Mouse (Mus musculus): ENCODE results near the gene Smpdl3b. TPM values are rescaled to one million over a fixed set of nuclear protein-coding genes. Genes with fewer than 3 reads are reported as not detected.

Gene Smpdl3b
- total and polyA plus RNA-seq, 3 experiments = 0.28 to 0.69 TPM; not detected in 1

DNA sequence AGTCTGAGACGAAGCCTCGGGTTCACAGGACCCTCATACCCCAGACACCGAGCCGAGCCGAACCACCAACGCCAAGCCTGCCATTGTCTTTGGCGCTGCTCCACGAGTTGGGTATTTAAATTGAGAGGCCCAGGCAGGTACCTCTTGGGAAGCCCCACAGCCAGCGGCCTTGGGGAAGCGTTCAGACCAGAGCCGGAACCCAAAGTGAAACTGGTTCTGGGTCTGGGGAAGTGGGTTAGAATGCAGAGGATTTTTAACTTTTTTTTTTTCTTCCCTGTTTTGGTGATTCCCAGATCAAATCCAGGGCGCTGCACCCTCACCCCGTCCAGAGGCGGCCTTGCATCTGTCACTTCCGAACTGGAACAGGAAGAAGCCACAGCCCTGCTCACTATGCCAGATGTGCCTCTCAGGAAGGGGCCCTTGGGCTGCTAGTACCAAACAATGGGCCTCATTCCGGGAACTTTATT lies 45.2 kb upstream of the Smpdl3b start (continued):
- TF ChIP-seq ETS1 (IDR thresholded peaks at IDR 0.05; ENCODE audit: low read depth, low read length) (no peak), MAFK (IDR thresholded peaks at IDR 0.05; ENCODE audit: borderline replicate concordance, low read depth, low read length) (no peak), USF2 (IDR thresholded peaks at IDR 0.05; ENCODE audit: borderline replicate concordance in 1 of 2, insufficient read depth in 1 of 2, low read depth in 1 of 2, low read length in 2 of 2) (no peak), TCF12 (IDR thresholded peaks at IDR 0.05; ENCODE audit: low read depth, low read length) (no peak; the same call in 1 of the 2 replicates), CHD2 (IDR thresholded peaks at IDR 0.05; ENCODE audit: low read length) (no peak), KAT2A (conservative IDR thresholded peaks at IDR 0.05; ENCODE audit: low read depth, low read length) (no peak; the same call in 1 of the 2 replicates), NELFE (IDR thresholded peaks at IDR 0.05; ENCODE audit: low read depth, low read length) (peak; percentile 57), JUND (IDR thresholded peaks at IDR 0.05; ENCODE audit: low read depth, low read length) (no peak), TBP (IDR thresholded peaks at IDR 0.05; ENCODE audit: low read depth, low read length) (no peak), POLR2A (IDR thresholded peaks at IDR 0.05; ENCODE audit: control insufficient read depth in 1 of 2, insufficient read depth in 1 of 2, low read depth in 1 of 2, low read length in 2 of 2, poor library complexity in 1 of 2) (peak in 1 of 2 experiments; percentile 45; a peak in 1 of 4 replicates), MXI1 (IDR thresholded peaks at IDR 0.05; ENCODE audit: low read depth, low read length) (peak; percentile 73), NRF1 (IDR thresholded peaks at IDR 0.05; ENCODE audit: insufficient read depth, low read depth, low read length, poor library complexity, severe bottlenecking) (no peak), USF1 (IDR thresholded peaks at IDR 0.05; ENCODE audit: low read depth, low read length) (no peak), GATA1 (IDR thresholded peaks at IDR 0.05; ENCODE audit: low read depth, low read length) (no peak), ZMIZ1 (IDR thresholded peaks at IDR 0.05; ENCODE audit: low read depth, low read length) (no peak), MAX (IDR thresholded peaks at IDR 0.05; ENCODE audit: low read length) (no peak), E2F4 (IDR thresholded peaks at IDR 0.05; ENCODE audit: borderline replicate concordance, low read depth, low read length) (no peak), RCOR1 (IDR thresholded peaks at IDR 0.05; ENCODE audit: low read depth, low read length) (0 out of 2 replicates have a peak, but pooled peaks have one; percentile 5), HCFC1 (IDR thresholded peaks at IDR 0.05; ENCODE audit: low read depth, low read length) (peak; percentile 38), RAD21 (IDR thresholded peaks at IDR 0.05; ENCODE audit: low read depth, low read length) (no peak), MEF2A (IDR thresholded peaks at IDR 0.05; ENCODE audit: extremely low read depth, insufficient replicate concordance, low read depth, low read length, poor library complexity, severe bottlenecking) (no peak)

DNA sequence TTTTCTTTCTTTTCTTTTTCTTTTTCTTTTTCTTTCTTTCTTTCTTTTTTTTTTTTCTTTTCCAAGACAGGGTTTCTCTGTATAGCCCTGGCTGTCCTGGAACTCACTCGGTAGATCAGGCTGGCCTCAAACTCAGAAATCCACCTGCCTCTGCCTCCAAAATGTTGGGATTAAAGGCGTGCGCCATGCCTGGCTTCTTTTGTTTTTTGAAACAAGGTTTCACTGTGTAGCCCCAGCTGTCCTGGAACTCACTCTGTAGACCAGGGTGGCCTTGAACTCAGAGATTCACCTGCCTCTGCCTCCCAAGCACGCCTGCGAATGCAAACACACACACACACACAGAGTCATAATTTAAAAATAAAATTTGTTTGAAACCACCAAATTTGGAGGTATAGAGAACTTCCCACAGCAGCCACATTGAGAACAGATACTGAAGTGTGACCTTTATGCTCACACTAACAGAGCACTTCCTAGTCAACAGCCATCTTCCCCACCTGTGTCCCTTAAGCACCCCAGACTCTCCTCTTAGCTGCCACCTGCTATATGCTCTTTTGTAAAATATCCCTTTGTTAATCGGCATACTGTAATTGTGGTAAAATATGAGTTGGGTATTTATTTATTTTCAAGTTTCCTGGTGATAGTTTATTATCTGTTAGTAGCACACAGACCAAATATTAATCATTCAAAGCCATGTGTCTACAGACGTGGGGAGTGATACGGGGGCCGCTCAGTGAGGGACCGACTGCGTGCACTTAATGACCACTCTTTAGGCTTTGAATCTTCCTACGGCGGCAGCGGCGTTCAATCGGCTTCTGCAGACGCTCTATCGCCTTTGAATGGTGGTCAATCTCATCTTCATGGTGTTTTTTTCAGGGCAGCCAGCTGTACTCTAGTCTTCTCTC lies 44.4 kb upstream of the Smpdl3b start:
- Histone ChIP-seq H3K27me3 (ENCODE audit: control insufficient read depth in 1 of 2, insufficient read depth in 2 of 2, low read length in 2 of 2) (no peaks in the 10 kb centered on the region), H3K4me3 (ENCODE audit: control insufficient read depth in 1 of 2, insufficient read depth in 1 of 2, low read depth in 2 of 2, low read length in 2 of 2) (peak overlapping the region; percentile 67), H3K27ac (ENCODE audit: control insufficient read depth, low read depth, low read length) (peak overlapping the region; percentile 87), H3K9me3 (replicated peaks; ENCODE audit: insufficient read depth, low read length) (no peaks in the 10 kb centered on the region), H3K9ac (ENCODE audit: control insufficient read depth, low read depth, low read length, poor library complexity, severe bottlenecking) (peak overlapping the region; percentile 78), H3K79me2 (ENCODE audit: control insufficient read depth, insufficient read depth, low read length, poor library complexity) (no peaks in the 10 kb centered on the region; the same call in 1 of the 2 replicates), H3K36me3 (ENCODE audit: control insufficient read depth in 1 of 2, insufficient read depth in 2 of 2, low read length in 2 of 2) (peaks cover 0 to 26% of the 10 kb centered on the region in 2 experiments; a peak in 2 of 4 replicates), H3K4me1 (ENCODE audit: control insufficient read depth in 1 of 2, insufficient read depth in 2 of 2, low read length in 2 of 2) (peaks cover 13 to 36% of the 10 kb centered on the region in 2 experiments)
- DNase-seq (ENCODE audit: low read depth, low spot score) = peak; percentile 75
- TF ChIP-seq GATA1 (IDR thresholded peaks at IDR 0.05; ENCODE audit: low read depth, low read length) (peak; percentile 70), TCF12 (IDR thresholded peaks at IDR 0.05; ENCODE audit: low read depth, low read length) (peak; percentile 87), ZMIZ1 (IDR thresholded peaks at IDR 0.05; ENCODE audit: low read depth, low read length) (no peak), HCFC1 (IDR thresholded peaks at IDR 0.05; ENCODE audit: low read depth, low read length) (no peak), MAX (IDR thresholded peaks at IDR 0.05; ENCODE audit: low read length) (0 out of 2 replicates have a peak, but pooled peaks have one; percentile 45), MAZ (IDR thresholded peaks at IDR 0.05; ENCODE audit: low read depth, low read length) (peak; percentile 59), SMC3 (IDR thresholded peaks at IDR 0.05; ENCODE audit: low read depth, low read length) (no peak), MYC (IDR thresholded peaks at IDR 0.05; ENCODE audit: low read depth, low read length) (peak; percentile 38; the same call in 1 of the 2 replicates), CHD1 (IDR thresholded peaks at IDR 0.05; ENCODE audit: low read depth, low read length) (no peak), ETS1 (IDR thresholded peaks at IDR 0.05; ENCODE audit: low read depth, low read length) (0 out of 2 replicates have a peak, but pooled peaks have one; percentile 49), POLR2AphosphoS2 (IDR thresholded peaks at IDR 0.05; ENCODE audit: low read length) (peak; percentile 32; the same call in 1 of the 2 replicates), BHLHE40 (IDR thresholded peaks at IDR 0.05; ENCODE audit: borderline replicate concordance, low read depth, low read length) (no peak), TAL1 (IDR thresholded peaks at IDR 0.05; ENCODE audit: low read length) (peak; percentile 80), RCOR1 (IDR thresholded peaks at IDR 0.05; ENCODE audit: low read depth, low read length) (0 out of 2 replicates have a peak, but pooled peaks have one; percentile 24), SIN3A (IDR thresholded peaks at IDR 0.05; ENCODE audit: low read length) (peak; percentile 60), EP300 (IDR thresholded peaks at IDR 0.05; ENCODE audit: low read depth in 1 of 2, low read length in 2 of 2) (peak; percentile 51 to 81; a peak in 3 of 4 replicates)

All from MEL (cell line).